Mouse (Mus musculus) limb, embryonic 11.5 days (tissue): ENCODE measurements at regions not wholly inside any gene's neighbourhood (a gene's known extent, or its start where the extent isn't known, plus 50 kb on each side); places are given as distances from the start of the nearest gene placed in this dataset.
A peak's percentile ranks its signal among the peaks of the same experiment; 100 is the strongest.

Experiments
- ATAC-seq: fragments of 200-750 bp; cut with Nextera tagmentation; 2 replicates; pipeline ENCODE4 v1.8.0; 2017; ENCODE audit warnings: low read depth; ENCODE audit not compliant: insufficient number of reproducible peaks, low FRiP score, low TSS enrichment
- DNase-seq: peaks from one replicate; pipeline ENCODE4 v3.0.0-alpha.2; 2015; ENCODE audit warnings: low spot score
- H3K27ac ChIP-seq: fragments of 300-500 bp; sonication (generic); replicated peaks from 2 replicates; pipeline ENCODE4 v1.5.1; 2014; ENCODE audit warnings: low read depth, mild to moderate bottlenecking, low read length
- H3K27me3 ChIP-seq: fragments of 300-500 bp; sonication (generic); 2 replicates; pipeline ENCODE4 v1.6.1; 2014; ENCODE audit warnings: mild to moderate bottlenecking, low read length, mixed read lengths; ENCODE audit not compliant: control insufficient read depth, insufficient read depth
- H3K36me3 ChIP-seq: fragments of 300-500 bp; sonication (generic); 2 replicates; pipeline ENCODE4 v1.6.1; 2014; ENCODE audit warnings: mild to moderate bottlenecking, low read length, moderate library complexity, mixed read lengths; ENCODE audit not compliant: control insufficient read depth, insufficient read depth
- H3K4me1 ChIP-seq: fragments of 300-500 bp; sonication (generic); 2 replicates; pipeline ENCODE4 v1.6.1; 2014; ENCODE audit warnings: low read length, mixed read lengths; ENCODE audit not compliant: control insufficient read depth, insufficient read depth
- H3K4me2 ChIP-seq: fragments of 300-500 bp; sonication (generic); 2 replicates; pipeline ENCODE4 v1.6.1; 2014; ENCODE audit warnings: low read depth, mild to moderate bottlenecking, moderate library complexity; ENCODE audit not compliant: severe bottlenecking
- H3K4me3 ChIP-seq: fragments of 300-500 bp; sonication (generic); 2 replicates; pipeline ENCODE4 v1.5.1; 2014; ENCODE audit warnings: low read depth, low read length
- H3K9ac ChIP-seq: fragments of 300-500 bp; sonication (generic); 2 replicates; pipeline ENCODE4 v1.6.1; 2014; ENCODE audit warnings: mild to moderate bottlenecking, low read length
- H3K9me3 ChIP-seq: fragments of 300-500 bp; sonication (generic); 2 replicates; pipeline ENCODE4 v1.6.1; 2016; ENCODE audit warnings: low read length; ENCODE audit not compliant: control insufficient read depth
- WGBS: fragments of 180-500 bp; shearing (Covaris S2); extraction: QIAGEN DNeasy Blood & Tissue Kit; methylation state at CpG from one replicate; pipeline ENCODE4 v1.1.7; 2014; 5-methylcytosine and 5-hydroxymethylcytosine counted together

GRCm38 (mm10) chr9:17195339-17195738 is 694.3 kb upstream of the Fat3 start:
- no peak overlapping the region for H3K9ac ChIP-seq
- ATAC-seq (no peak), DNase-seq (no peak)
- no peak overlapping the region for H3K27ac ChIP-seq
- H3K4me1 ChIP-seq: no peaks in the 10 kb centered on the region
- no peaks in the 10 kb centered on the region for H3K9me3 ChIP-seq
- H3K4me3 ChIP-seq: no peak overlapping the region
- no peaks in the 10 kb centered on the region for H3K36me3 ChIP-seq
- H3K4me2 ChIP-seq: no peak overlapping the region
- H3K27me3 ChIP-seq: no peaks in the 10 kb centered on the region

- H3K36me3 ChIP-seq: no peaks in the 10 kb centered on the region
- ATAC-seq: no peak
- H3K9me3 ChIP-seq: no peaks in the 10 kb centered on the region
- no peak overlapping the region for H3K9ac ChIP-seq
- no peak overlapping the region for H3K4me3 ChIP-seq
- 80% methylated on average over 2 of the region's 2 CpGs for WGBS
- no peak for DNase-seq
- H3K27ac ChIP-seq: no peak overlapping the region
- H3K4me2 ChIP-seq: no peak overlapping the region
- H3K4me1 ChIP-seq: no peaks in the 10 kb centered on the region
- no peaks in the 10 kb centered on the region for H3K27me3 ChIP-seq
Measured at GRCm38 (mm10) chr9:17189552-17189951, 688.5 kb upstream of the Fat3 start.

DNA sequence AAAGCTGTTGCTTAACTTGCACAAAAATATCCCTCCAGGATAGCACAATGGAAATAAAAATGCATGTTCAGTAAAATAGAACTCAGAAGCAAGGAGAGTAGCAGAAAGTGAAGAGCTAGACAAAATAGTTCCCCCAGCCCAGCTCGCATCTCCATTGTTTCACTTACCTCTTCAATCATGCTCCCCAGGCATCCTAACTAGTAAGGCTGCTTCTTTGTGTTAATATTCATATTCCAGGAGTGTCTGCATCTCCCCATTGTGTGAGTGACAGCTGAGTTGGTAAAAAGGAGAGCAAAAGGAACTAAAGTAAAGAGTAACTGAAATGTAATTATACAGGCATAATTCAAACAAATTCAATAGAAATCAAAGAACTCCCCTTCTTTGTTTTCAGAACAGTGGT is 667.1 kb upstream of the Fat3 start:
- Histone ChIP-seq H3K27me3 (no peaks in the 10 kb centered on the region), H3K9ac (no peak overlapping the region), H3K27ac (no peak overlapping the region), H3K4me3 (no peak overlapping the region), H3K36me3 (no peaks in the 10 kb centered on the region), H3K4me1 (no peaks in the 10 kb centered on the region), H3K4me2 (no peak overlapping the region), H3K9me3 (no peaks in the 10 kb centered on the region)
- no peak for DNase-seq
- ATAC-seq: no peak
- WGBS: 83% methylated on average over 1 of the region's 1 CpGs

DNA sequence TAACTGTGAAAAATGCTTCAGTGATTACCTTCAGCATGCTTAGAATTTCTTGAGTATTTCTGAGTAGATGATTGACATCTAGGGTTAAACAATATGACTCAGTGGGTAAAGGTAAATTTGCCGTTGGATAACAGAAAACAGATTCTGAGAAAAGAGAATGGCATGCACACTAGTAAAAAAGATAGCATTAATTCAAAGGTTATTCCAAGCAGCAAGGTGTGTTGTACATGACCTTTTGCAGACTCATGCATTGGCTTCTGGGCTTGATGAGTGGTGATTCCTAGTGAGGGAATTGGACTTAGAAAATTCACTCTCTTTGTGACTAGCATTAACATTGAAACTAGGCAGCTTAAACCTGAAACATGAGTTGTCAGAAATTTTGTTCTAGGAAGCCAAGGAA is 665.2 kb upstream of the Fat3 start:
- no peaks in the 10 kb centered on the region for H3K9me3 ChIP-seq
- H3K4me3 ChIP-seq: no peak overlapping the region
- DNase-seq (no peak), ATAC-seq (no peak)
- H3K4me2 ChIP-seq: no peak overlapping the region
- no peaks in the 10 kb centered on the region for H3K36me3 ChIP-seq
- no peak overlapping the region for H3K27ac ChIP-seq
- no peaks in the 10 kb centered on the region for H3K4me1 ChIP-seq
- H3K9ac ChIP-seq: no peak overlapping the region
- WGBS: 77% methylated on average over 1 of the region's 1 CpGs
- H3K27me3 ChIP-seq: no peaks in the 10 kb centered on the region

- Histone ChIP-seq H3K4me1 (no peaks in the 10 kb centered on the region), H3K9ac (no peak overlapping the region), H3K9me3 (no peaks in the 10 kb centered on the region), H3K27me3 (no peaks in the 10 kb centered on the region), H3K4me2 (no peak overlapping the region), H3K36me3 (no peaks in the 10 kb centered on the region), H3K4me3 (no peak overlapping the region), H3K27ac (no peak overlapping the region)
- 13% methylated on average over 5 of the region's 5 CpGs for WGBS
- ATAC-seq (peak; percentile 77), DNase-seq (peak; percentile 47)
Measured at GRCm38 (mm10) chr9:17158481-17159366, 657.6 kb upstream of the Fat3 start.

- no peak overlapping the region for H3K4me3 ChIP-seq
- no peak overlapping the region for H3K4me2 ChIP-seq
- H3K27ac ChIP-seq: no peak overlapping the region
- H3K9me3 ChIP-seq: no peaks in the 10 kb centered on the region
- no peak overlapping the region for H3K9ac ChIP-seq
- no peaks in the 10 kb centered on the region for H3K4me1 ChIP-seq
- H3K27me3 ChIP-seq: no peaks in the 10 kb centered on the region
- no peaks in the 10 kb centered on the region for H3K36me3 ChIP-seq
- ATAC-seq (no peak), DNase-seq (no peak)
- 74% methylated on average over 1 of the region's 1 CpGs for WGBS
Measured at GRCm38 (mm10) chr9:17152369-17152768, 651.3 kb upstream of the Fat3 start.

- H3K36me3 ChIP-seq: no peaks in the 10 kb centered on the region
- 43% methylated on average over 2 of the region's 2 CpGs for WGBS
- ATAC-seq (no peak), DNase-seq (no peak)
- H3K9me3 ChIP-seq: no peaks in the 10 kb centered on the region
- no peak overlapping the region for H3K4me2 ChIP-seq
- H3K27me3 ChIP-seq: no peaks in the 10 kb centered on the region
- no peak overlapping the region for H3K9ac ChIP-seq
- no peak overlapping the region for H3K27ac ChIP-seq
- no peak overlapping the region for H3K4me3 ChIP-seq
- no peaks in the 10 kb centered on the region for H3K4me1 ChIP-seq
Measured at GRCm38 (mm10) chr9:17149424-17149823, 648.3 kb upstream of the Fat3 start.
